Mouse (Mus musculus) right cerebral cortex, postnatal 4 days (tissue): ENCODE results near the gene Klk1.

ENCODE experiments used
- DNase-seq: peaks from one replicate; pipeline ENCODE4 v3.0.0-alpha.2; 2022

Klk1 gene

DNA sequence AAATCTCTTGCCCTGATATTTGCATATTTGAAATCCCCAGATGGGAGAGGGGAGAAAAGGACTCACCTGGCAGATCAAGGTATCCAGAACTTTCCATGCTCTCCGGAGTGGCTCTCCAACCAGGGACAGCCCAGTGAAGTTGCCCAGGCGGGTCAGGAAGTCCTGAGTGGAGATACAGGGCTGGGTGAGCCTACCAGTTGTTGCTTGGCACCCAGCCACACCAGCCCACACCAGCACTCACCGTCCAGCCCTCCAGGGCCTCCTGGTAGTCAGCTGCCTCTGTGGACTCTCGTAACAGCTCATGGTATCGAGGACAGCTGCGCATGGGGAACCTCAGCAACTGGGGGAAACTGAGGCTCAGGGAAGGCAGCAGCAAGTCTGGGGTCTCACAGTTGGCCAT, 29.8 kb downstream of the Klk1 start:
- no peak for DNase-seq

- DNase-seq = no peak
Measured at GRCm38 (mm10) chr7:44257278-44257677, 32.1 kb downstream of the Klk1 start, which contains the start of gene Acp4. Gene Acp4, minus strand, starts transcription at chr7:44257378.

- DNase-seq = no peak
Measured at GRCm38 (mm10) chr7:44260410-44260809, 35.2 kb downstream of the Klk1 start.

GRCm38 (mm10) chr7:44261147-44261546, 36.0 kb downstream of the Klk1 start, which contains the start of gene Gm15517:
Gene Gm15517, plus strand, starts transcription at chr7:44261447.
- no peak for DNase-seq

DNA sequence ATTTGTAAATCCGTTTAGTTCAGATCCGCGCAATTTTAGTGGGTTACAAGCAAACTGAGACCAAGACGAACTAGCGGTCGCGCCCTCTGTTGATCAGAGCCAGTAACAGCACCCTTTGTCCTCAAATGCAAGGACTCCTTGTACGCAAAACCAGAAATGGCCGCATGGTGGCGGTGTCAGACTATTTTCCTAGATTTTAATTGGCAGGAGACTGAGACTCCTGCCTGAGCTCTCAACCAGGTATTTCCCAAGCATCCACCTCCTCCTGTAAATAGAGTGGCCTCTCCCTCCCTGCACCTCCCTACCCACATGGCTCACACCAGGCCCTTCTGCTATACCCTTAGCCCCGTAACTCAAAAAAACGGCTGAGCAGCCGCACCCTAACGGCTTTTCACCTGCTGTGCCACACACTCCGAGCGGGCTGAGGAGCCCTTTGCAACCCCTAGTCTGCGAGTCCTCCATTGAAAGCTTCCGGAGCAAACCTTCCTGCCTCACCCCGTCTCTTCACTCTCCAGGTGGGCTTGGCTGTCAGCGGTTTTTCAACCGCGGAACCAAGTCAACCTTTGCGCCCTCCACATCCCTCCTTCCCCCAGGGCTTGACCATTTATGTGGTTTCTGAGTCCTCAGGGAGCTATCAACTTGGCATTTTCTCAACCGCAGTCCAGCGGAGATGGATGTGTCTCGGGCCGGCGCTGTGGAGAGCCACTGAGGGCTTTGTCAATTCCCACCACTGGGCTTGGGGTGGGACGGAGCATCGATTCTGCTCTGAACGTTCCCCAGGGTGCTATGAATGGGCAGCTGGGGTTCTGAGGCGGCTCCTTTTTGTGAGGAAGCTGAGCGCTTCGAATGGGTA, 37.9 kb downstream of the Klk1 start:
- DNase-seq = peak; percentile 99

GRCm38 (mm10) chr7:44268117-44268516, 43.0 kb downstream of the Klk1 start:
- DNase-seq = no peak

GRCm38 (mm10) chr7:44269397-44269796, 44.2 kb downstream of the Klk1 start:
- no peak for DNase-seq

- DNase-seq = no peak
Measured at GRCm38 (mm10) chr7:44271309-44271708, 46.1 kb downstream of the Klk1 start.

GRCm38 (mm10) chr7:44272546-44272945, 47.4 kb downstream of the Klk1 start:
- no peak for DNase-seq

DNA sequence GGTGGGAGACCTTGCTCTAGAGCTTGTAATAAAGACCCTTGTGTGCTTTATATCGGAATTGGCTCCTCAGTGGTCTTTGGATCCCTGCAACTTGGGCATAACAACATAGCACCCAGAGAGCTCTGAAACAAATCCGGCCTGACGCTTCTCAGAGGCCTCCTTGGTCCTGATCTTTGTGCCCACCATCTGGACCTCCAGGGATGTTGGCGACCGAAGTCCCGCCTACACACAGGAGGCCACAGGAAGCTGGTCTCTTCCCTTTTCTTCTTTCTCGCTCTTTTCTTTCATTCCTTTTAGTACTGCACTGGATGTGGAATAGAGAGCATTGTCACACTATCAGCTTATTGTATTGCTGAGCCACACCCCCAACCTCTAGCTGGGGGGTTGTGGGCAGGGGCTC, 48.3 kb downstream of the Klk1 start:
- no peak for DNase-seq

GRCm38 (mm10) chr7:44274096-44274495, 48.9 kb downstream of the Klk1 start:
- DNase-seq = no peak

DNA sequence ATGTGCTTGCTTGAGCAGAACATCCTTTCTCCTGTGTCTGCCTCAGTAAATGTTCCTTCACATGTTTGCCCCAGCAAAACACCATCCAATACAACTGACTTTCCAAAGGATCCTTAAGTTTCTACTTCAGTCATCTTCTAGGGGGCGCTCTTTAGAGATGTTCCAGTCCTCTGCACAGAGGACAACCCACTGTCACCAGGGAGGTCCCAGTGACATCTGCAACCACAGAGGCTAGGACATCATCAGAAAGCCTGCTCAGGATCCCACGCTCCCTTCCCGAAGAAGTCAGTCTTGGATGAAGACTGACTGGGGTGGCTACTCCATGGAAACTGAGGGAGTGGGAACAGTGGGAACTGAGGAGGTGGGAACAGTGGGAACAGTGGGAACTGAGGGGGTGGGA, 50.4 kb downstream of the Klk1 start:
- DNase-seq = no peak

DNA sequence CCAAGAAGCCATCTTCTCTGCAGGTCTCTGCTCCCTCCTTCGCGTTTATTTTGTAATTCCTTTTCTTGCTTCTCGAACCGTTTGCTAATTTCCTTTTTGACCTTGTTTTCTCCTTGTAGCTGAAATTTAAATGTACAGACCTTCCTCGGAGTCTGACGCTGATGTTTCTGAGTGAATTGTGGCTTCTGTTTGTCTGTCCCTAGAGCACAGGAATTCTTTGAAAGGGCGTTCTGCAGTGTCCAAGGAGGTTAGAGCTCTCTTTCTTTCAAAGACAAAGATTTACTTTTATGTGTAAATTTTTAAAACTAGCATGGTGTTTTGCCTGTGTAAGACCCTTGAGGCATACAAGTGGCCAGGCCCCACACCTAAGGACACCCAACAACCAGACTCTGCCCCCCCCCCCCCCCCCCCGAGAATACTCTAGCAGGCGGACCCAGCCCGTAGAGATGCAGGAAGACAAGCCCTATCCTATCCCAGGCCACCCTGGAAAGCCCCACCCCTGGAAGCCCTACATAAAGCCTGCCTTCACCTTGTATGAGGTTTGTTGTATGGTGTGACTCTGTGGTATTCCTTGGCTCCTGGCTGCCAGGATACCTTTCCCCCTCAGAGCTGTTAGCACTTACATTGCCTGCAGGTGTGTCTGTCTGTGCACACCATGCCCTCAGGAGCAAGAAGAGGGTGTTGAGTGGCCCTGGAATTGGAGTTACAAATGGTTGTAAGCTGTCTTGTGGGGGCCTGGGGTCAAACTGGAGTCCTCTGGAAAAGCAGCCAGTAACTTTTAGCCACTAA, 51.5 kb downstream of the Klk1 start:
- no peak for DNase-seq

DNA sequence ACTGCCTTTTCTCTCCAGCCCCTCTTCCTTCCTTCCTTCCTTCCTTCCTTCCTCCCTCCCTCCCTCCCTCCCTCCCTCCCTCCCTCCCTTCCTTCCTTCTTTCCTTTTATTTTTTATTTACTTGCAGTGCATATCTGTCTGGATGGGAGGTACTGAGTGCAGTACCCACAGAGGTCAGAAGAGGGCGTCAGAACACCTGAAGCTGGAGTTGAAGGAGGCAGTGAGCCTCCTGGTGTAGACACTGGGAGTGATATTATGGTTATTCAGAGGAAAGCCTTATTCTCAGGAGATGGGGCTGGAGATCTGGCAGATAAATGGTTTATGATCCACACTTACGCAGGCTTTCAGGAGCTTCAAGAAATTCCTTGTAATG, 52.1 kb downstream of the Klk1 start:
- DNase-seq = peak; percentile 65
